Mouse (Mus musculus) heart, embryonic 14.5 days (tissue): ENCODE measurements around the gene Pard3. TPM values are rescaled to one million over a fixed set of nuclear protein-coding genes. Genes with fewer than 3 reads are reported as not detected.
A peak's percentile ranks its signal among the peaks of the same experiment; 100 is the strongest.

Source experiments
- ATAC-seq: fragments of 200-750 bp; cut with Nextera tagmentation; 2 replicates; pipeline ENCODE4 v1.8.0; 2017; ENCODE audit warnings: low read depth, moderate TSS enrichment; ENCODE audit not compliant: insufficient number of reproducible peaks, insufficient read depth, low FRiP score
- H3K27ac ChIP-seq, 2 experiments: fragments of 200-500 bp in 1 of 2; fragments of 300-500 bp in 1 of 2; sonication (generic) in 1 of 2; replicated peaks in 1 of 2; 2 replicates each; pipeline ENCODE4 v1.5.1; 2012 to 2014; ENCODE audit warnings: low read depth in 2 of 2, low read length in 2 of 2, control low read depth in 1 of 2, mild to moderate bottlenecking in 1 of 2, mixed read lengths in 1 of 2; ENCODE audit not compliant: control insufficient read depth in 1 of 2, insufficient read depth in 1 of 2
- H3K27me3 ChIP-seq: fragments of 300-500 bp; sonication (generic); 2 replicates; pipeline ENCODE4 v1.6.1; 2014; ENCODE audit warnings: mild to moderate bottlenecking, low read length, control low read depth; ENCODE audit not compliant: control insufficient read depth, insufficient read depth
- H3K36me3 ChIP-seq: fragments of 300-500 bp; sonication (generic); 2 replicates; pipeline ENCODE4 v1.6.1; 2014; ENCODE audit warnings: mild to moderate bottlenecking, control low read depth, low read length, mixed read lengths; ENCODE audit not compliant: control insufficient read depth, insufficient read depth
- H3K4me1 ChIP-seq, 2 experiments: fragments of 200-500 bp in 1 of 2; fragments of 300-500 bp in 1 of 2; sonication (generic) in 1 of 2; 2 replicates each; pipeline ENCODE4 v1.6.1; 2012 to 2014; ENCODE audit warnings: low read length in 2 of 2, control low read depth in 1 of 2, mixed read lengths in 1 of 2; ENCODE audit not compliant: control insufficient read depth in 2 of 2, insufficient read depth in 2 of 2
- H3K4me2 ChIP-seq: fragments of 300-500 bp; sonication (generic); 2 replicates; pipeline ENCODE4 v1.6.1; 2014; ENCODE audit warnings: mild to moderate bottlenecking, low read length
- H3K4me3 ChIP-seq, 2 experiments: fragments of 200-500 bp in 1 of 2; fragments of 300-500 bp in 1 of 2; sonication (generic) in 1 of 2; 2 replicates each; pipeline ENCODE4 v1.5.1; 2012 to 2014; ENCODE audit warnings: low read length in 2 of 2, mild to moderate bottlenecking in 2 of 2, control low read depth in 1 of 2, low read depth in 1 of 2, moderate library complexity in 1 of 2; ENCODE audit not compliant: control insufficient read depth in 1 of 2, insufficient read depth in 1 of 2
- H3K9ac ChIP-seq: fragments of 300-500 bp; sonication (generic); 2 replicates; pipeline ENCODE4 v1.6.1; 2014; ENCODE audit warnings: mild to moderate bottlenecking, low read length
- H3K9me3 ChIP-seq: fragments of 300-500 bp; sonication (generic); 2 replicates; pipeline ENCODE4 v1.6.1; 2016; ENCODE audit warnings: low read length, control low read depth; ENCODE audit not compliant: control insufficient read depth
- WGBS: fragments of 180-500 bp; shearing (Covaris S2); extraction: QIAGEN DNeasy Blood & Tissue Kit; methylation state at CpG from one replicate; pipeline ENCODE4 v1.1.7; 2014; 5-methylcytosine and 5-hydroxymethylcytosine counted together
- polyA plus RNA-seq: library from polyadenylated mRNA; unstranded; fragments of >200 nt; fragmentation: Nextera tagmentation; extraction: Ambion mirVana; gene quantifications from 2 replicates; pipeline ENCODE4 v1.2.1, GENCODE M21; 2014

The Pard3 gene
- polyA plus RNA-seq, 1 experiment from 2014 or later, result 21.2 TPM

- no peak for ATAC-seq
- H3K36me3 ChIP-seq, result peaks cover 27% of the 10 kb centered on the region
- 90% methylated on average over 6 of the region's 6 CpGs for WGBS
- no peak overlapping the region for H3K9ac ChIP-seq
- no peak overlapping the region for H3K4me3 ChIP-seq
- no peak overlapping the region for H3K27ac ChIP-seq
- H3K4me1 ChIP-seq, result peaks cover 17 to 30% of the 10 kb centered on the region in 2 experiments
- H3K4me2 ChIP-seq, result no peak overlapping the region
- H3K27me3 ChIP-seq, result no peaks in the 10 kb centered on the region
- H3K9me3 ChIP-seq, result no peaks in the 10 kb centered on the region
Measured at GRCm38 (mm10) chr8:127435975-127436374, 372.3 kb downstream of the Pard3 start.

- Histone ChIP-seq H3K4me3 (no peak overlapping the region), H3K36me3 (peaks cover 22% of the 10 kb centered on the region), H3K4me1 (peaks cover 19 to 30% of the 10 kb centered on the region in 2 experiments), H3K27me3 (no peaks in the 10 kb centered on the region), H3K9ac (no peak overlapping the region), H3K27ac (no peak overlapping the region), H3K9me3 (no peaks in the 10 kb centered on the region), H3K4me2 (no peak overlapping the region)
- WGBS, result 90% methylated on average over 5 of the region's 5 CpGs
- ATAC-seq, result no peak
Measured at GRCm38 (mm10) chr8:127437613-127438235, 374.0 kb downstream of the Pard3 start.

DNA sequence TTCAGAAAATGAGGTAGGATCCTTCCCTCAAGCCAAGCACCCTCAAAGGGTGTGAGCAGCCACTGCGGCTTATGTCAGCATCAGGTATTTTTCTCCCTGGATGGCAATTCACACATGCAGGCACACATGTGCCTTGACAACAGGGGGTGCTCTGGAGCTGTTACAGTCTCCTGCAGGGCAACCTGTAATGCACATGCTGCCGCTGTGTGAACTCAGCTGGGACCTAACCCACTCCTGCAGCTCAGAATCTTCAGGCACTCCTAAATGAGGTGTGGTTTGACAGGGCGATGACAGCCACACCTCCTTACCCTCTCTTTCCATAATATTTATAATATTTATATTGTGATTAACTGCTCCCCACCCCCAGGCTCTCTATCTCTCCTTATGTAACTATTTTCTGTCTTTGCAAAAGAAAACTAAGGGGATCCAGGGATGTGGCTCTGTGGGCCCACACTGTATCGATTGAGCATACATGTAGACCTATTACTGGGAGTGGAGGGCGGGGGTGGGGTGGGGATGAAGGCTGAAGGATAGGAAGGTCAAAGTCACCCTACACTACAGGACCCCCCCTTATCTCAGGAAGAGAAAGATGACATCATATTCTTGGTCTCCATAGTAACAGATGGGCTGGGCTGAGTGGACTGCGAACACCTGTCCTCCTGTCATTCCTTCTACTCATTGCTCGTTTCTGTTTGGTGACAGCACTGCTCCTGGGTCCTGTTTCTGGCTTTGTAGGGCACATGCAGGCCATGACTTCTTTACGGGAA, 375.1 kb downstream of the Pard3 start:
- WGBS, result 53% methylated on average over 8 of the region's 8 CpGs
- ATAC-seq, result peak; percentile 31; the same call in 1 of the 2 replicates
- Histone ChIP-seq H3K27ac (peak overlapping the region in 1 of 2 experiments; percentile 80; a peak in 2 of 4 replicates), H3K27me3 (no peaks in the 10 kb centered on the region), H3K9ac (peak overlapping the region; percentile 55; the same call in 1 of the 2 replicates), H3K4me1 (peaks cover 19 to 30% of the 10 kb centered on the region in 2 experiments), H3K36me3 (peaks cover 17% of the 10 kb centered on the region), H3K4me2 (peak overlapping the region; percentile 56), H3K9me3 (no peaks in the 10 kb centered on the region), H3K4me3 (peak overlapping the region in 1 of 2 experiments; percentile 21; a peak in 1 of 4 replicates)

DNA sequence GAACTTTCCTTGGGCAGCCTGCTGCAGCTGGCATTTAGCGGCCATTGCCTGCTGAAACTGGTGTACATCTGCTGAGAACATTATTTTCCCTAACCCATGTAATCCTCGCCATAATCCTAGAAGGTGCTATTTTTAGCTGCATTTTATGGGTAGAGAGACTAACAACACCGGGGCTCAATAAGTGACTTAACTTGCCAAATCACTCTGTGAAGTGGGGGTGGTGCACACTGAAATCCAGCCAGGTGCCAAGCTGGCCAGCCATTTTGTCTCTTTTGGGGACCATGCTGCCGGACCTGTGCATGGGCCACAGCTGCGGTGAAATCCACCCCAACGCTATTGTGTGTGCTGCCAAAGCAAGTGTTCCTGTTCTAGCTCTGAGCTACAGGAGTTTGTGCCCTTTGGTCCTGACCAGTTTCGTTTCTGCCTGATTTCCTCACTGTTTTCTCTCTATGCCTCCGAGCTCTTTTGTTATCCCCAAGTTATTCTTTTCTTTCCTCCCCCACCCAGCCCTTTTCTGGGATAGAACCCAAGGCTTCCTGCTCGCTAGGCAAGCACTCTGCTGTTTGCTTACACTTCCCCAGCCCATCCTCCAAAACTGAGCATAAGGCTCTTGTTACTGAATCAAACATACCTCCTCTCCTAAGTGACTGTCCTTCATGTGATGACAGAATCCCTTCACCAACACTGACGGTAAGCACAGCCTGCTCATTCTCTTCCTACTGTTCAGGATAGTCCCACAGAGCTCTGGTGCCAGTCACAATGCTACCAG, 375.9 kb downstream of the Pard3 start:
- Histone ChIP-seq H3K4me3 (peak overlapping the region in 1 of 2 experiments; percentile 21; a peak in 2 of 4 replicates), H3K27ac (peak overlapping the region; percentile 6 to 80), H3K4me1 (peaks cover 19 to 30% of the 10 kb centered on the region in 2 experiments), H3K27me3 (no peaks in the 10 kb centered on the region), H3K36me3 (peaks cover 10% of the 10 kb centered on the region), H3K4me2 (peak overlapping the region; percentile 56), H3K9ac (peak overlapping the region; percentile 55), H3K9me3 (no peaks in the 10 kb centered on the region)
- WGBS, result 30% methylated on average over 10 of the region's 10 CpGs
- 0 out of 2 replicates have a peak, but pooled peaks have one; percentile 8 for ATAC-seq

DNA sequence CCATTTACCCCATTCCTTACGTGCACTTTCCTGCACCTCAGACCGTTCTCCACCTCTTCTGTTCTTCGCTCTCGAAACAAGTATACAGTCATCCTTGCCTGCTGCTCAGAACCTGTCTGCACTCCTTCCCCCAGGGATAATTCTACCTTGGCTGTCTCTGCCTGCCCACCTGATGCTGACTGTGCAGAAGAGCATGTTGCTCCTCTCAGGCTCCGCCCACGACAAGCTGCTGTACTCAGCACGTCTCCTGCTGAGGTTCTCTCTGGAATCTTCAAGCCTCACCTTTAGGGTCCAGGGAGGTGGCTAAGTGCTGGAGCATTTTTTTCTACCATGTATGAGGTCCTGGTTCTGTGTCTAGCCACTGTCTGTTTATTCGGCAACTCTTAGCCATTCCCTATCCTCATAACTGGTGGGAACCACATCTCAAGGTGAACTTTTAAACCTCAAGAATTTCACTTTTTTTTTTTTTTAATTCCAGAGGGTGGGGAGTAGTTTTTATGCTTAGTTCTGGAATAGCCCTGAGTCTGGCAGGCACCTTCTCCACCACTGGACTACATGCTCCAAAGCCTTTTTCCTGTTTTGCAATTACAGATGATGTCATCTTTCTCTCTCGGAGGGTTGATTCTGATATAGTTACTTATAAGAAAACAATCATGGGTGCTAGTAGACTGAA, 376.6 kb downstream of the Pard3 start:
- H3K9me3 ChIP-seq, result no peaks in the 10 kb centered on the region
- H3K27me3 ChIP-seq, result no peaks in the 10 kb centered on the region
- peaks cover 3% of the 10 kb centered on the region; the same call in 1 of the 2 replicates for H3K36me3 ChIP-seq
- H3K9ac ChIP-seq, result peak overlapping the region; percentile 55
- 49% methylated on average over 9 of the region's 9 CpGs for WGBS
- peaks cover 19 to 30% of the 10 kb centered on the region in 2 experiments for H3K4me1 ChIP-seq
- peak overlapping the region; percentile 6 to 80 for H3K27ac ChIP-seq
- peak overlapping the region; percentile 56 for H3K4me2 ChIP-seq
- ATAC-seq, result no peak
- H3K4me3 ChIP-seq, result peak overlapping the region in 1 of 2 experiments; percentile 21; a peak in 2 of 4 replicates

GRCm38 (mm10) chr8:127440834-127441485, 377.3 kb downstream of the Pard3 start:
- Histone ChIP-seq H3K4me1 (peaks cover 19 to 30% of the 10 kb centered on the region in 2 experiments), H3K9ac (peak overlapping the region; percentile 55), H3K4me2 (peak overlapping the region; percentile 56), H3K36me3 (peaks cover 3% of the 10 kb centered on the region; the same call in 1 of the 2 replicates), H3K4me3 (peak overlapping the region; percentile 21 to 22; a peak in 3 of 4 replicates), H3K9me3 (no peaks in the 10 kb centered on the region), H3K27me3 (no peaks in the 10 kb centered on the region), H3K27ac (peak overlapping the region; percentile 61 to 80)
- 52% methylated on average over 6 of the region's 6 CpGs for WGBS
- peak; percentile 64 for ATAC-seq
